Mouse (Mus musculus): ENCODE results near the gene Plekha5.
"Not testable (repeated sequence)": the region's sequence is repeated elsewhere in the genome, so short reads cannot be mapped to it uniquely, and the experiment has no call there.

Gene Plekha5

DNA sequence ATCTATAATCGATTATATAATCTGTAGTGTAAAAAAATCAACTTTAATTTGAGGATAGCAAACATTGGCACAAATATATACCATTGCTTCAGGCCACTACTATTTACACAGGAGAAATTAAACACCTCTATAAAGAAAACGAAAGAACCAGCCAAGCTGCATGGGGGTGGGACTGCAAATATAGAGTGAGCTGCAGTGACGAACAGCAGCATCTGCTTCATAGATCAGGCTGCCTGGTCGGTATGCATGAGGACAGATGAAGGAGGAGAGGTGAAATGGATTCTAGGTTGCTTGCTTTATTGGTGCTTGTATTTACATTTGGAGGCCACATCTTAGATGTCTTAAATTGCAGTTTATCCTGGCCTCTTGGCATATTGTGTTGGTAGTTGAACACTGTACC lies 66.4 kb downstream of the Plekha5 start:
- DNase-seq (ENCODE audit: low read depth), result no peak

DNA sequence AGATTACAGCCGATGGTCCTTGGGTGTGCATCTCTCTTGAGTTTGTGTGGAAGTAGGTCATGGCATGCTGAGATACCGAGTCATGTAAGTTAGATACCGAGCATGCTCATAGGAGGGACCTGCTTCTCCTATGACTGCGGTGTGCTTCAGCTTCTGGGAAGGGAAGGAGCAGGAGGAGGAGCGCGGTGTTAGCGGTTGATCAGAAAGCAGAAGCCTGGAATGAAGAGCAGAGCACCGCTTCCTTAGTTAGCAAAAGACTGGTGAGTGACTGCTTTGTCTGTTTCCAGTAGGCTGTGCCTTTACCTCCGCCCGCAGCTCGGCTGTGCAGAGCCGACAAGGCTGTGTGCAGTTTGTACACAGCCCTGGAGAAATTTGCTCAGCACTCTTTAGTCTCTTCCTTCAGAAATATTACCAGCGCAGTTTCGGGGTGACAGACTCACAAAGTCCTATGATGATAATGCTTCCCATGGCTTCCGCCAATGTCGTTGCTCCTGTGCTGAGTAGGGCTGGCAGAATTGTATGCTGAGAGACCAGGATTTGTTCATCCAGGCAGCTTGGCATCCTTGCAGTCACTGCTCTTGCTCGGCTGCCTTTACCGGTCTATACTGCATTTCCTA lies 67.2 kb downstream of the Plekha5 start:
- no peak for DNase-seq (ENCODE audit: low read depth)

- DNase-seq (ENCODE audit: low read depth), result no peak
Observed at GRCm38 (mm10) chr6:140492043-140492442, 68.2 kb downstream of the Plekha5 start.

GRCm38 (mm10) chr6:140498074-140498473 lies 74.2 kb downstream of the Plekha5 start:
- no peak for DNase-seq (ENCODE audit: low read depth)

GRCm38 (mm10) chr6:140498958-140499357 lies 75.1 kb downstream of the Plekha5 start:
- no peak for DNase-seq (ENCODE audit: low read depth)

- not testable (repeated sequence) for DNase-seq (ENCODE audit: low read depth)
Observed at GRCm38 (mm10) chr6:140500829-140501228, 77.0 kb downstream of the Plekha5 start.

GRCm38 (mm10) chr6:140501841-140502240 lies 78.0 kb downstream of the Plekha5 start:
- no peak for DNase-seq (ENCODE audit: low read depth)

DNA sequence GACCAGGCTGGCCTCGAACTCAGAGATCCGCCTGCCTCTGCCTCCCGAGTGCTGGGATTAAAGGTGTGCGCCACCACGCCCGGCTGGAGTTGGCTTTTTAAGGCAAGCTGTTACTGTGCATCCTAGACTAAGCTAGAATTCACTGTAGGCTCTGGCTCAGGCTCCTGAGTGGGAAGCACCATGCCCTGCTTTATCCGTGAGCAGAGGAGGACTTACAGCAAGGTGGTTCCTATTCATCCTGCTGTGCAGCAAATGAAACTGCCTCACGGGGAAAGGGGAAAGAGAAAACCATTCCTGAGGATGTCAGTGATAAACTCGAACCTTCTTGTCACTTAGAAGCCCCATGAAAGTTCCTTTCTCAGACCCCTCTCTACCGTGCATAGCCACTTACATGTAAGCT lies 80.9 kb downstream of the Plekha5 start:
- DNase-seq (ENCODE audit: low read depth), result no peak

- no peak for DNase-seq (ENCODE audit: low read depth)
Observed at GRCm38 (mm10) chr6:140507605-140508004, 83.8 kb downstream of the Plekha5 start.

- DNase-seq (ENCODE audit: low read depth), result no peak
Observed at GRCm38 (mm10) chr6:140508475-140509150, 84.8 kb downstream of the Plekha5 start.

DNA sequence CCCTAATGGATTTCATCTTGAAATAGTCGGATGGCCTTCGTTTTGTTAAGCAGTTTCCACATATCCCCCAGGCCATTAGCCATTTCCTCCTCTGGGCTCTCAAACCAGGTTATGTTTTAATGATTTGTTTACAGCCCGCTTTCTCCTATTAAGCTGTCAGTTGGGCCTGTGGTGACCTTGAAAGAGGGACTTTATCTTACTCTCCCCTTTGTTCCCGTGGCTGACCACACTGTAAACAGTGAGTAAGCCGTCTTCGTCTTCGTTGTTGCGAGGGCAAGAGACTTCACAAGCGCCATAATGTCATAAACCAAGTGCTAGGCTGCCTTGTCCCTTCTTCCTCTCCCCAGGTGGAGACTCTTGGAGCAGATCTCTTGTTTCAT lies 85.3 kb downstream of the Plekha5 start:
- DNase-seq (ENCODE audit: low read depth), result no peak

DNA sequence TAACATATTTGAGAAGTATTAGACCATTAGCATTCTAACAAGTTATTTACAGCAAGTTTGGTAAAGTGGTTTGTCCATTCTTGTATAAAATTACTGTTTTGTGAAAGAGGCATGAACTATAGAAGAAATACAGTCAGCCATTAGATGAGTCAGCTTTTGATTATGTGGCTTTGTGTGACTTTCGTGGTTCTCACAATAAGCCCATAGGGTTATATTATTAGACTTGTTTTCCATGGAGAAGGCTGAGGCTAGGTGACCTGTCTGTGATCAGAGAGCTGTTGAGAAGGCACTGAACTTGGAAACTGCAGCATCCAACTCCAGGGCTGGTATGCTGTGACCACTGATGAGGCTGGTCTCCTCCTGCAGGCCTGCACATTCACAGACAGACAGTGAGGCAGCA lies 88.2 kb downstream of the Plekha5 start:
- DNase-seq (ENCODE audit: low read depth), result no peak

DNA sequence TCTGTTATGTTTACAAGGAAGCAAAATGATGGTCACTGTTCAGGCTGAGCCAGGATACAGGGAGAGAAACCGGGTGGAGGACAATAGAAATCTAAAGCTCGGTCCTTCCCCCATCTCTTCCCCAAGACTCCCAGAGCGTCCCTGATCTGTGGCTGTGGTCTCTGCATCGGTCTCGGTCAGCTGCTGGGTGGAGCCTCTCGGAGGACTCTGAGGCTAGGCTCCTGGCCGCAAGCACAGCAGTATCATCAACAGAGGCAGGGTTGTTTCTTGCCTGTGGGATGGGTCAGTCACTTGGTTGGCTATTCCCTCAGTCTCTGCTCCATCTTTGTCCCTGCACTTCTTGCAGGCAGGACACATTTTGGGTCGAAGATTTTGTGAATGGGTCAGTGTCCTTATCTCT lies 88.6 kb downstream of the Plekha5 start:
- no peak for DNase-seq (ENCODE audit: low read depth)

- DNase-seq (ENCODE audit: low read depth), result no peak
Observed at GRCm38 (mm10) chr6:140514205-140515110, 90.6 kb downstream of the Plekha5 start.

- no peak for DNase-seq (ENCODE audit: low read depth)
Observed at GRCm38 (mm10) chr6:140515550-140515949, 91.7 kb downstream of the Plekha5 start.

DNA sequence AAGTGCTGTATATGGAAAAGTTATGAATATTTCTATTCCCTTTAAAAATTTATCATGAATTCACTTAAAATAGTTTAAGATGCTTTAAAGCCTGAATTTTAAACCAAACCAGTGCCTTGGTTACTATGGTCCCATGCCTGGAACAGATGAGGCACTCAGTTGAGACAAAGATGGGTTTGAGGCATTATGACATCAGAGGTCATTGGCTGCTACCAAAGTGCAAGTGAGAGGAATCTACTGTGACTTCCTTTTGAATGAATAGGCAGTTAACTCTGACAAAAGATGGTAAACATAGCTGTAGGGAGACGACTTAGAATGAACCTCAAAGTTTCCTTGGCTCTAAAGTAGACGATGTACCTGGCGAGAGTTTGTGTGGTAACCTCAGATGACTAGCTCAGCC lies 92.3 kb downstream of the Plekha5 start:
- DNase-seq (ENCODE audit: low read depth), result no peak

- peak; percentile 34 for DNase-seq (ENCODE audit: low read depth)
Observed at GRCm38 (mm10) chr6:140517188-140517587, 93.3 kb downstream of the Plekha5 start.

DNA sequence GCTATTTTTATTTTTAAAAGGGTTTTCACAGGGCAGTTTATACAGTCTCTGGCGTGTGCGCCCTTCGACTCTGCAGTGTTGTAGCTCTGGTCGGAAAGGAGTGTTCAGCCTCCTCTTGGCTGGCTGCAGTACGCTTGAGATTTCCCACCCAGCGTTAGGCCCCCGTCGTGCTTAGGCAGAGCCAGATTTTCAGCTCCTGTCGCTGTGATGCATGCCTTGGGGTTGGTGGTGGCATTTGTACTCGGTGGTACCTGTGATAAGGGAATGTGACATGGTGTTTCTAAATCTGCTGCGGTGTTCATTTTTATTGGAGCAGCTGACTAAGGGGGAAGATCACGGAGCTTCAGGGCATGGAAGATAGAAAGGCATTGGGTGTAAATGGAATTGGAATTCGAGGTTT lies 95.2 kb downstream of the Plekha5 start:
- no peak for DNase-seq (ENCODE audit: low read depth)

DNA sequence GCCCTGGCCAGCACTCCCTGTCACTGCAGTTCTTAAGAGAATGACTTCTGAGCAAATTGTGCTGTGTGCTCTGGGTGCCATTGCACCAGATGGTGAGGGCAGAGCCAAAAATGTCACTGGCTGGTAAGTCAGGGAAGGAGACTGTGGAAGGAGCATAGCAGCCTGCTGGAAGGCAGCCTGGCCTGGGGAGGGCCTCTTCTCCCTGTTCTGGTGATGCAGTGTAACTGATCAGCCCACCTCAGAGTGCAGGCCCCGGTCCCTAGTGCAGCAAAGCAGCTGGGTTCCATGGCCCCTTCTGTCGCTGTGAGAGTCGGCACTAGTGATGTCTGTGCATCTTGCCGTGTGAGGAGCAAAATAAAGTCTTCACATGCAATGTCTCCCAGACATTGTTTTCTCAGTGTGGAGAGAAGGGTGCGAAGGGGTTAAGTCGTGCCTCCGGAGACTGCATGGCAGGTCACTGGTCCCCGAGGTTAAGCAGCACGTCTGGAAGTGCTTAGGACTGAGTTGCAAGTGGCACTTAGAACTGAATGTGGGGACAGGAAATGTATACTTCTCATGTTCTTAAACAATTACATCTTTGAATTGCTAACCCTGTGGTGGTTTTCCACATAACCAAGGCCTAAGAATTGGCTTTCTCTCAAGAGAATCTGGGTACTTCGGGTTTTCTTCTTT lies 95.8 kb downstream of the Plekha5 start:
- no peak for DNase-seq (ENCODE audit: low read depth)

- no peak for DNase-seq (ENCODE audit: low read depth)
Observed at GRCm38 (mm10) chr6:140520961-140521360, 97.1 kb downstream of the Plekha5 start.

GRCm38 (mm10) chr6:140521832-140522231 lies 98.0 kb downstream of the Plekha5 start:
- no peak for DNase-seq (ENCODE audit: low read depth)

GRCm38 (mm10) chr6:140523600-140523999 lies 99.7 kb downstream of the Plekha5 start:
- DNase-seq (ENCODE audit: low read depth), result no peak

Measured in c-Kit-positive CD71-positive TER-119-negative erythroid progenitor cells, embryonic 14.5 days (primary cell).